Mouse (Mus musculus): ENCODE data around the gene Gdf9. TPM values are rescaled to one million over a fixed set of nuclear protein-coding genes. Genes with fewer than 3 reads are reported as not detected.

Gene Gdf9
- polyA plus RNA-seq (2012; rRNA removed), result 0.26 and 0.31 TPM in 2 replicates

DNA sequence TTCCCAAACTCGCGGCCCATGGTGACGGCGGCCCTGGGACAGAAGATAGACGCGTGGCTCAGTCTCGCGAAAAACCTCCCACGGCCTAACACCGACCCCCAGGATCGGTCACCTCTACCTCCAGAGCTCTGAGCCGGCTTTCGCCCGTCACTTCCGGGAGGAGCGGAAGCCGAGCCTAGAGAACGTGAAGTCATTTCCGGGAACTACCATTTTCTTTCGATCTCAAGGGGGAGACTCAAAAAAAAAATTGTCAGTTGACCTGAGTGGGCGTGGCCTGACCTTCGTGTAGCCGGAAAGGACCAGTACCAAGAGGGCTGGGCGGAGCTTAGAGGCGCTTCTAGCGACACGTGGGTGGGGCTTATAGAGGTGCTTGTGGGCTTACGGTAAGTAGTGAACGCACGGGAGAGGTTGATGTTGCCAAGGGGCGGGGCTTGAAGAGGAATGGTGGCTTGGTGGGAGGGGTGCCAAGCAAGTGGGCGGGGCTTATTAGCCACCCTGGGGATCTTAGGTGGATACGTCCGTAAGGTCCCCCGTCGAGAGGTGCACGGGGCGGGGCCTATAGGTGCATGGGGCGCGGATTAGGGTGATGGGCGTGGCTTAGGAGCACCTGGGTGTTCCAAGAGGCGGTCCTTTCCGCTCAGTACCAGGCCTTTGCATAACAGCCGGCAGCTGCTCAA is at the start of gene Gdf9, which contains the start of gene Uqcrq:
Gdf9 (plus strand) TSS at position 354 of the 677 bp plus-strand sequence.
Uqcrq (minus strand) TSS at position 162 of the 677 bp plus-strand sequence.

DNA sequence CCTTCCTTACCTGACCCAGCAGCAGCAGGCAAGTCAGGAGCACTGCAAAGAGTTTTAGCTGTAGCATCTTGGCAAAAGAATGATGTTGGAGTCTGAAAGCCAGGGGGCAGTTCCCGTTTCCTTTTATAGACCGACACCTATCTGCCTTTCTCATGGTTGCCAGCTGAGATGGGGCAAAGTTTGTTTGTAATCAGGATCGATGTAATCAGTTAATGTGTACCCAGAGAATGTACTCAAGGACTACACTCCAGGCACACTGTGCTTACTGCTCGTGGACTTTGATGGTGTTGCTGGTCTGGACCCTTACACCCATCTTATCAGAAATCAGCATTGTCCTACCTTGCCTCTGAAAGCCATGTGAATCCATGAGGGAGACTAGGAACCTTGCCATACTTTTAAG is 7.8 kb upstream of the Gdf9 start, which contains the start of gene Leap2:
Leap2 (minus strand) TSS at position 135 of the 400 bp plus-strand sequence.

GRCm38 (mm10) chr11:53456474-53457371 is 25.9 kb downstream of the Gdf9 start, which contains the start of the genes Gm10447 and Shroom1:
TSS of gene Gm10447 (minus strand) at chr11:53457110.
TSS of gene Shroom1 (plus strand) at chr11:53457205.

GRCm38 (mm10) chr11:53469968-53470695 is 39.3 kb downstream of the Gdf9 start, which contains the start of gene Gm9837:
TSS of gene Gm9837 (minus strand) at chr11:53470479.

GRCm38 (mm10) chr11:53479783-53480301 is 49.0 kb downstream of the Gdf9 start, which contains the start of the genes Gm9945 and Sowaha:
TSS of gene Gm9945 (plus strand) at chr11:53480166.
TSS of gene Sowaha (minus strand) at chr11:53480274.

Other genes with a start within 250 kb of the Gdf9 start
- gene Hspa4, start 130.6 kb upstream of the Gdf9 start, polyA plus RNA-seq (2012; rRNA removed), result 19.8 and 20.3 TPM in 2 replicates
- gene Zcchc10, start 106.3 kb upstream of the Gdf9 start, polyA plus RNA-seq (2012; rRNA removed), result 5.4 TPM in 2 replicates
- gene Aff4, start 80.2 kb upstream of the Gdf9 start, polyA plus RNA-seq (2012; rRNA removed), result 6.2 and 6.4 TPM in 2 replicates
- 74.6 and 101 TPM in 2 replicates for gene Leap2, start 7.9 kb upstream of the Gdf9 start, polyA plus RNA-seq (2012; rRNA removed)
- gene Uqcrq, start 192 bp upstream of the Gdf9 start, polyA plus RNA-seq (2012; rRNA removed), result 395 and 408 TPM in 2 replicates
- 0.42 and 0.60 TPM in 2 replicates for gene Gm10447, start 26.1 kb downstream of the Gdf9 start, polyA plus RNA-seq (2012; rRNA removed)
- 6.0 and 7.0 TPM in 2 replicates for gene Shroom1, start 26.2 kb downstream of the Gdf9 start, polyA plus RNA-seq (2012; rRNA removed)
- gene Gm9837, start 39.5 kb downstream of the Gdf9 start, polyA plus RNA-seq (2012; rRNA removed), result not detected in 2 replicates
- gene Gm9945, start 49.1 kb downstream of the Gdf9 start, polyA plus RNA-seq (2012; rRNA removed), result 0.07 and 0.10 TPM in 2 replicates
- gene Sowaha, start 49.3 kb downstream of the Gdf9 start, polyA plus RNA-seq (2012; rRNA removed), result 9.6 and 11.0 TPM in 2 replicates
- 12.5 and 15.9 TPM in 2 replicates for gene Sept8, start 88.2 kb downstream of the Gdf9 start, polyA plus RNA-seq (2012; rRNA removed)
- 2.9 and 3.1 TPM in 2 replicates for gene Kif3a, start 136.4 kb downstream of the Gdf9 start, polyA plus RNA-seq (2012; rRNA removed)
- gene Il4, start 187.6 kb downstream of the Gdf9 start, polyA plus RNA-seq (2012; rRNA removed), result 0.18 and 0.30 TPM in 2 replicates
- not detected in 2 replicates for gene Il13, start 203.7 kb downstream of the Gdf9 start, polyA plus RNA-seq (2012; rRNA removed)

All from liver, embryonic 18 days (tissue).